Mouse (Mus musculus) heart, postnatal 0 days (tissue): ENCODE measurements around the gene Vegfa.

Source experiments
- CTCF ChIP-seq: IDR thresholded peaks from 2 replicates; pipeline ENCODE4 v1.5.1; 2016; ENCODE audit warnings: antibody characterized with exemption, control low read depth, low read depth
- EP300 ChIP-seq: IDR thresholded peaks from 2 replicates; pipeline ENCODE4 v1.6.1; 2016; ENCODE audit warnings: antibody characterized with exemption, low read depth

DNA sequence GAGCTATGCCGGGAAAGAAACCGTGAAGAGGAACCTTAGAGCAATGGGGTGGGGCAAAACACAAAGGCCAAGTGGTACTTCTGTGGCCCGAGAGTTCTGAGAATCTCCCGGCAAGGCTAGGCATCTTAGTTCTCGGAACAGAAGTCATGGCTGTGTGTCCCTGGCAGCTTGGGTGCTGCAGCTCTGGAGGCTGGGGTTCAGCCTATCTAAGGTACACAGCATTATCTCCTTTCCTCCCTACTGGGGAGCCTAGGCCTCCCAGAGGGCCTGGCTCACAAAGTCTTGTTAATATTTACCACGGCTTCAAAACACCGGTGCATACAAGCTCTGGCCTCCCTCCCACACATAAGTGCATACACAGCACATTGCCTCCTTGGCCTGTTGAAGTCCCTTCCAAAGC lies 59.0 kb downstream of the Vegfa start:
- TF ChIP-seq CTCF (no peak), EP300 (no peak)
